8 mouse cellular contexts compared by ENCODE assay signal in the genomic region with DNA sequence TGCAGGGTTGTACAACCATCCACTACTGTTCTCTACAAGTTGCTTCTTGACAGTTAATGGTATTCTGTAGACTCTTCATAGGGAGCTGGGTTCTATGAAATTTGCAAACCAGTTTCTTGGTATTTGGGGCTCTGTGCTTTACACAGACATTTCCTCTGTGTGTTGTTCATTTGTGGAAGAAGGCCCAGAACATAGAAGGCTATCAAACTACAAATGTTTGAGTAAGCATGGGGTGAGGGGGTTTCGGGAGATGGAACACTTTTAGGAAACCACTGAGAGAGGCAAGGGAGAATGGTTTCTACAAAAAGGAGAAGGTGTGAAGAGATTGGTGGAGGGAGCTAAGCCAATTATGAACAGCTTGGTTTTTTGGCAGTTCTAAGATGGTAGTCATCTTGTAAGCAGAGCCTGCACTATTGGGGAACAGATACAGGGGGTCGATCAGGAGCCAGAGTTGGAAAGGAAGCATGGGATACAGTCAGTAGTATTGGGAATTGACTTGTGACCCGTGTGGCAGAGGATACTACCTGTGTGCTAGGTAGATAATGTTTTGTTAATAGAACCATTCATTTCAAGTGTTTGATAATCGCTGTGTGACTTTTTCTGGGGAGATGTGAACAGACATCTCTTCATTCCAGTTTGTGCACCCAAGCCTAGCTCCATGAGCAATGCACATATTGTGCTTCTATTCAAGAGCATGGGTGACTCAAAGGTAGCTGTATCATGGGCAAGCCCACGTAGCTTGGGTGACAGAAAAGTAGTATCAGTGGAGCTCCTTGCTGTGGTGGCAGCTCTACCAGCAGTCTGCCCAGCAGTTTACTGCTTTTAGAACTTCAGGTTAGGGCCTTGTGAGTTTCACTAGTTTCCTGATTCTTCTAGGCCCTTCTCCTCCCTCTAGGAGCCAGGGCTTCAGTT. TPM values are rescaled to one million over a fixed set of nuclear protein-coding genes. Genes with fewer than 3 reads are reported as not detected.
DNase-seq lines count a peak whose midpoint lies in the region; ATAC-seq and TF ChIP-seq lines count a peak whose summit lies in the region.

No protein-coding gene starts in this region.

- no peak for ATAC-seq in kidney, postnatal 0 days (replicated peaks; ENCODE audit: low FRiP score, low read depth)
- ATAC-seq in activated CD4-positive, CD25-positive, alpha-beta regulatory T cell, adult 4 months: peak; percentile 5
- no peak for ATAC-seq in forebrain, embryonic 14.5 days
- no peak for ATAC-seq in liver, embryonic 15.5 days (ENCODE audit: insufficient read depth)

- H3K4me2 ChIP-seq in kidney, postnatal 0 days (ENCODE audit: low read length): peak overlapping the region; percentile 82
- H3K4me2 ChIP-seq in forebrain, embryonic 14.5 days (ENCODE audit: low read length): peak overlapping the region; percentile 77
- peak overlapping the region; percentile 92 for H3K4me2 ChIP-seq in liver, embryonic 15.5 days

- peaks cover 14% of the 10 kb centered on the region for H3K4me1 ChIP-seq in kidney, postnatal 0 days (replicated peaks; ENCODE audit: insufficient read depth, low read length)
- H3K4me1 ChIP-seq in forebrain, embryonic 14.5 days (ENCODE audit: control insufficient read depth, insufficient read depth, low read length): peaks cover 14% of the 10 kb centered on the region
- peaks cover 17% of the 10 kb centered on the region for H3K4me1 ChIP-seq in liver, embryonic 15.5 days (replicated peaks)

- no peaks in the 10 kb centered on the region for H3K9me3 ChIP-seq in kidney, postnatal 0 days (replicated peaks; ENCODE audit: low read length)
- no peaks in the 10 kb centered on the region for H3K9me3 ChIP-seq in forebrain, embryonic 14.5 days (replicated peaks; ENCODE audit: control insufficient read depth, low read length)
- no peaks in the 10 kb centered on the region for H3K9me3 ChIP-seq in liver, embryonic 15.5 days (replicated peaks)

- no peak for DNase-seq in kidney, postnatal 0 days (ENCODE audit: low spot score)
- DNase-seq in kidney, postnatal 4 days: no peak
- DNase-seq in forebrain, embryonic 14.5 days (ENCODE audit: low spot score): no peak
- no peak for DNase-seq in ovary, adult 18-20 months (ENCODE audit: low spot score)
- DNase-seq in ovary, postnatal 10 days (ENCODE audit: low spot score): no peak
- no peak for DNase-seq in urinary bladder, postnatal 25 days (ENCODE audit: low spot score)

- H3K4me3 ChIP-seq in kidney, postnatal 0 days (replicated peaks; ENCODE audit: low read depth, low read length): peak overlapping the region; percentile 73
- peak overlapping the region; percentile 57 for H3K4me3 ChIP-seq in forebrain, embryonic 14.5 days (ENCODE audit: low read depth, low read length)
- H3K4me3 ChIP-seq in liver, embryonic 15.5 days (replicated peaks): peak overlapping the region; percentile 79

- no peak overlapping the region for H3K27ac ChIP-seq in kidney, postnatal 0 days
- no peak overlapping the region for H3K27ac ChIP-seq in forebrain, embryonic 14.5 days (ENCODE audit: low read depth, low read length)
- H3K27ac ChIP-seq in liver, embryonic 15.5 days (replicated peaks): peak overlapping the region; percentile 19; the same call in 1 of the 2 replicates

- H3K36me3 ChIP-seq in kidney, postnatal 0 days (ENCODE audit: insufficient read depth, low read length): peaks cover 1% of the 10 kb centered on the region; the same call in 1 of the 2 replicates
- H3K36me3 ChIP-seq in forebrain, embryonic 14.5 days (ENCODE audit: control insufficient read depth, insufficient read depth, low read length): 0 out of 2 replicates have a peak, but pooled peaks cover 3% of the 10 kb centered on the region
- no peaks in the 10 kb centered on the region for H3K36me3 ChIP-seq in liver, embryonic 15.5 days (replicated peaks)

- no peak for TF ChIP-seq CTCF in kidney, postnatal 0 days (IDR thresholded peaks at IDR 0.05; ENCODE audit: low read depth)

- no peak overlapping the region for H3K9ac ChIP-seq in kidney, postnatal 0 days (ENCODE audit: low read depth, low read length)
- H3K9ac ChIP-seq in forebrain, embryonic 14.5 days (ENCODE audit: low read length): peak overlapping the region; percentile 74; the same call in 1 of the 2 replicates
- 0 out of 2 replicates have a peak overlapping the region, but pooled peaks have one; percentile 59 for H3K9ac ChIP-seq in liver, embryonic 15.5 days

- 68% methylated on average over 5 of the region's 5 CpGs for WGBS in kidney, postnatal 0 days
- 53% methylated on average over 5 of the region's 5 CpGs for WGBS in forebrain, embryonic 14.5 days
- 30% methylated on average over 5 of the region's 5 CpGs for WGBS in liver, embryonic 15.5 days (ENCODE audit: insufficient replicate concordance)

- H3K27me3 ChIP-seq in kidney, postnatal 0 days (ENCODE audit: insufficient read depth, low read length): no peaks in the 10 kb centered on the region
- H3K27me3 ChIP-seq in forebrain, embryonic 14.5 days (replicated peaks; ENCODE audit: control insufficient read depth, insufficient read depth, low read length): no peaks in the 10 kb centered on the region
- no peaks in the 10 kb centered on the region for H3K27me3 ChIP-seq in liver, embryonic 15.5 days

RNA-seq across cellular contexts. Expression of gene Naf1, which starts 1.8 kb away (rescaled TPM):
- 5.0 TPM in 2 replicates for polyA plus RNA-seq in kidney, postnatal 0 days (2015; fragmentation: Nextera tagmentation; extraction: Ambion mirVana)
- polyA plus RNA-seq in activated CD4-positive, CD25-positive, alpha-beta regulatory T cell, adult 4 months (2017; shearing (Covaris generic)): 1 to 10 TPM; 1.1 to 1.5 TPM
- polyA plus RNA-seq in forebrain, embryonic 14.5 days (2014; fragmentation: Nextera tagmentation; extraction: Ambion mirVana): 3.2 and 3.3 TPM in 2 replicates
- polyA plus RNA-seq in liver, embryonic 15.5 days (2015; fragmentation: Nextera tagmentation; extraction: Ambion mirVana): 1.1 and 1.2 TPM in 2 replicates
